ENCODE assay signal across 8 mouse cellular contexts in genomic region chr19:44510534-44511175, GRCm38 (mm10). TPM values are rescaled to one million over a fixed set of nuclear protein-coding genes. Genes with fewer than 3 reads are reported as not detected.
DNase-seq lines count a peak whose midpoint lies in the region; ATAC-seq and TF ChIP-seq lines count a peak whose summit lies in the region.

No protein-coding gene starts in this region.

- H3K4me2 ChIP-seq in heart, embryonic 12.5 days = peak overlapping the region; percentile 90
- H3K4me2 ChIP-seq in hindbrain, embryonic 16.5 days (ENCODE audit: low read length) = peak overlapping the region; percentile 99

- H3K9me3 ChIP-seq in heart, embryonic 12.5 days (replicated peaks) = no peaks in the 10 kb centered on the region
- no peaks in the 10 kb centered on the region for H3K9me3 ChIP-seq in ES-E14 (ENCODE audit: control insufficient read depth, insufficient read depth, low read depth, low read length)
- H3K9me3 ChIP-seq in hindbrain, embryonic 16.5 days (ENCODE audit: control insufficient read depth, low read length) = no peaks in the 10 kb centered on the region

- intact Hi-C loops in heart, postnatal 25 days (cut with DNase I) = no loop called here
- intact Hi-C loops in left cerebral cortex, postnatal 25 days (cut with DNase I) = loop anchor here (5.0 to 10.0 kb wide), 2 partner anchors 722 to 896 kb away; partner anchors contain the start of gene Nkx2-3
- intact Hi-C loops in heart, postnatal 36 days (cut with DNase I) = no loop called here

- no peaks in the 10 kb centered on the region for H3K36me3 ChIP-seq in heart, embryonic 12.5 days
- no peaks in the 10 kb centered on the region for H3K36me3 ChIP-seq in ES-E14 (ENCODE audit: control insufficient read depth, insufficient read depth, low read length, poor library complexity, severe bottlenecking)
- no peaks in the 10 kb centered on the region for H3K36me3 ChIP-seq in hindbrain, embryonic 16.5 days (ENCODE audit: control insufficient read depth, insufficient read depth, low read length)

- in situ Hi-C loops in ES-E14 (cut with MboI; ENCODE audit: low sequenced_read_pairs in 2 of 2, unreplicated experiment in 2 of 2) = no loop called here

- H3K27me3 ChIP-seq in heart, embryonic 12.5 days (replicated peaks) = peaks cover 87% of the 10 kb centered on the region
- H3K27me3 ChIP-seq in hindbrain, embryonic 16.5 days (replicated peaks; ENCODE audit: control insufficient read depth, insufficient read depth, low read length) = peaks cover 51% of the 10 kb centered on the region

- no peak for DNase-seq in heart, postnatal 25 days (ENCODE audit: low spot score)
- no peak for DNase-seq in ES-E14 (ENCODE audit: low read depth, low spot score)
- peak; percentile 39 for DNase-seq in neural tube, embryonic 10.5 days (ENCODE audit: extremely low spot score, low spot score)
- no peak for DNase-seq in left cerebral cortex, postnatal 25 days (ENCODE audit: low spot score in 2 of 2)
- DNase-seq in layer of hippocampus, adult 9-11 months = no peak
- DNase-seq in heart, postnatal 36 days = no peak

- H3K27ac ChIP-seq in heart, embryonic 12.5 days (ENCODE audit: poor library complexity, severe bottlenecking) = no peak overlapping the region
- no peak overlapping the region for H3K27ac ChIP-seq in ES-E14 (ENCODE audit: insufficient read depth, low read depth, low read length, poor library complexity, severe bottlenecking)
- no peak overlapping the region for H3K27ac ChIP-seq in hindbrain, embryonic 16.5 days (ENCODE audit: low read depth, low read length)

- peaks cover 32% of the 10 kb centered on the region for H3K4me1 ChIP-seq in heart, embryonic 12.5 days (replicated peaks)
- H3K4me1 ChIP-seq in ES-E14 (ENCODE audit: control insufficient read depth in 2 of 2, insufficient read depth in 2 of 2, low read length in 2 of 2, poor library complexity in 1 of 2) = peaks cover 0 to 7% of the 10 kb centered on the region in 2 experiments; a peak in 1 of 4 replicates
- H3K4me1 ChIP-seq in hindbrain, embryonic 16.5 days (ENCODE audit: control insufficient read depth, insufficient read depth, low read depth, low read length) = peaks cover 17% of the 10 kb centered on the region

- no peak overlapping the region for H3K9ac ChIP-seq in heart, embryonic 12.5 days
- H3K9ac ChIP-seq in ES-E14 (ENCODE audit: insufficient read depth, low read depth, low read length, poor library complexity, severe bottlenecking) = no peak overlapping the region
- no peak overlapping the region for H3K9ac ChIP-seq in hindbrain, embryonic 16.5 days (ENCODE audit: low read depth, low read length)

- WGBS in heart, embryonic 12.5 days = 6% methylated on average over 12 of the region's 12 CpGs
- 2% methylated on average over 12 of the region's 12 CpGs for WGBS in hindbrain, embryonic 16.5 days

- ATAC-seq in heart, embryonic 12.5 days (ENCODE audit: insufficient number of reproducible peaks, low FRiP score) = no peak
- ATAC-seq in hindbrain, embryonic 16.5 days = no peak

- peak overlapping the region; percentile 50; the same call in 1 of the 2 replicates for H3K4me3 ChIP-seq in heart, embryonic 12.5 days
- peak overlapping the region in 1 of 2 experiments; percentile 58; a peak in 1 of 4 replicates for H3K4me3 ChIP-seq in ES-E14 (ENCODE audit: insufficient read depth in 1 of 2, low read depth in 1 of 2, low read length in 2 of 2, poor library complexity in 1 of 2, severe bottlenecking in 1 of 2)
- peak overlapping the region; percentile 52 for H3K4me3 ChIP-seq in hindbrain, embryonic 16.5 days (ENCODE audit: low read length)

TF ChIP-seq in ES-E14, 5 proteins besides CTCF, POLR2A, EP300 and RAD21:
- peak; percentile 54; the same call in 1 of the 2 replicates for TF ChIP-seq ZNF384 (IDR thresholded peaks at IDR 0.05; ENCODE audit: low read depth, low read length)
- no peak for TF ChIP-seq ZC3H11A (IDR thresholded peaks at IDR 0.05; ENCODE audit: borderline replicate concordance, low read depth, low read length)

RNA-seq across cellular contexts. Expression of gene Wnt8b, which starts 17.4 kb away (rescaled TPM):
- not detected in 2 replicates for polyA plus RNA-seq in heart, embryonic 12.5 days (2016; fragmentation: Nextera tagmentation; extraction: Ambion mirVana)
- not detected for total RNA-seq in heart, postnatal 25 days (2021)
- 0.27 and 0.69 TPM in 2 replicates for total RNA-seq in ES-E14 (2012; rRNA removed)
- 0.12 and 0.19 TPM in 2 replicates for polyA plus RNA-seq in hindbrain, embryonic 16.5 days (2015; fragmentation: Nextera tagmentation; extraction: Ambion mirVana)
- total RNA-seq in left cerebral cortex, postnatal 25 days (2021) = not detected
- not detected for total RNA-seq in heart, postnatal 36 days (2021)

RNA-seq across cellular contexts. Expression of gene Sec31b, which starts 35.0 kb away (rescaled TPM):
- polyA plus RNA-seq in heart, embryonic 12.5 days (2016; fragmentation: Nextera tagmentation; extraction: Ambion mirVana) = 1.5 and 2.1 TPM in 2 replicates
- total RNA-seq in heart, postnatal 25 days (2021) = 1 to 10 TPM; 6.5 to 6.9 TPM
- 0.54 and 0.90 TPM in 2 replicates for total RNA-seq in ES-E14 (2012; rRNA removed)
- polyA plus RNA-seq in hindbrain, embryonic 16.5 days (2015; fragmentation: Nextera tagmentation; extraction: Ambion mirVana) = 0.18 and 0.47 TPM in 2 replicates
- total RNA-seq in left cerebral cortex, postnatal 25 days (2021) = under 1 TPM; 0.09 to 0.16 TPM
- total RNA-seq in heart, postnatal 36 days (2021) = 1 to 10 TPM; 7.6 to 8.5 TPM

RNA-seq across cellular contexts. Expression of gene Gm20538, which starts 42.0 kb away (rescaled TPM):
- polyA plus RNA-seq in heart, embryonic 12.5 days (2016; fragmentation: Nextera tagmentation; extraction: Ambion mirVana) = not detected in 2 replicates
- total RNA-seq in heart, postnatal 25 days (2021) = not detected
- total RNA-seq in ES-E14 (2012; rRNA removed) = not detected in 2 replicates
- polyA plus RNA-seq in hindbrain, embryonic 16.5 days (2015; fragmentation: Nextera tagmentation; extraction: Ambion mirVana) = not detected in 2 replicates
- total RNA-seq in left cerebral cortex, postnatal 25 days (2021) = not detected
- total RNA-seq in heart, postnatal 36 days (2021) = not detected

RNA-seq across cellular contexts. Expression of gene Ndufb8, which starts 44.6 kb away (rescaled TPM):
- 824 and 832 TPM in 2 replicates for polyA plus RNA-seq in heart, embryonic 12.5 days (2016; fragmentation: Nextera tagmentation; extraction: Ambion mirVana)
- 1,000 to 10,000 TPM; 2,025 to 2,150 TPM for total RNA-seq in heart, postnatal 25 days (2021)
- 431 and 552 TPM in 2 replicates for total RNA-seq in ES-E14 (2012; rRNA removed)
- 705 and 838 TPM in 2 replicates for polyA plus RNA-seq in hindbrain, embryonic 16.5 days (2015; fragmentation: Nextera tagmentation; extraction: Ambion mirVana)
- 100 to 1,000 TPM; 360 to 373 TPM for total RNA-seq in left cerebral cortex, postnatal 25 days (2021)
- total RNA-seq in heart, postnatal 36 days (2021) = 1,000 to 10,000 TPM; 2,008 to 2,098 TPM

RNA-seq across cellular contexts. Expression of gene Hif1an, which starts 52.0 kb away (rescaled TPM):
- 40.8 TPM in 2 replicates for polyA plus RNA-seq in heart, embryonic 12.5 days (2016; fragmentation: Nextera tagmentation; extraction: Ambion mirVana)
- 10 to 100 TPM; 56.5 to 58.9 TPM for total RNA-seq in heart, postnatal 25 days (2021)
- 18.2 and 18.6 TPM in 2 replicates for total RNA-seq in ES-E14 (2012; rRNA removed)
- polyA plus RNA-seq in hindbrain, embryonic 16.5 days (2015; fragmentation: Nextera tagmentation; extraction: Ambion mirVana) = 21.9 and 25.1 TPM in 2 replicates
- total RNA-seq in left cerebral cortex, postnatal 25 days (2021) = 10 to 100 TPM; 34.1 to 34.7 TPM
- 10 to 100 TPM; 54.3 to 59.0 TPM for total RNA-seq in heart, postnatal 36 days (2021)
